Mouse (Mus musculus): ENCODE data around the gene Tjap1. TPM values are rescaled to one million over a fixed set of nuclear protein-coding genes. Genes with fewer than 3 reads are reported as not detected.

The Tjap1 gene
- polyA plus RNA-seq, 1 experiment from 2014 or later, result 29.6 TPM

- H3K27me3 ChIP-seq (replicated peaks; ENCODE audit: control insufficient read depth, insufficient read depth, low read length), result no peaks in the 10 kb centered on the region; the same call in 1 of the 2 replicates
- H3K9me3 ChIP-seq (ENCODE audit: control insufficient read depth, low read length), result no peaks in the 10 kb centered on the region
- H3K27ac ChIP-seq (ENCODE audit: low read length), result peak overlapping the region; percentile 47; the same call in 1 of the 2 replicates
- H3K36me3 ChIP-seq (ENCODE audit: control insufficient read depth, insufficient read depth, low read length), result no peaks in the 10 kb centered on the region
- peak; percentile 68 for ATAC-seq
- 0 out of 2 replicates have a peak overlapping the region, but pooled peaks have one; percentile 18 for H3K4me2 ChIP-seq (ENCODE audit: low read depth, low read length)
- H3K4me3 ChIP-seq (ENCODE audit: low read length), result no peak overlapping the region
- peaks cover 8% of the 10 kb centered on the region; the same call in 1 of the 2 replicates for H3K4me1 ChIP-seq (ENCODE audit: control insufficient read depth, insufficient read depth, low read length)
- H3K9ac ChIP-seq (ENCODE audit: low read depth, low read length), result no peak overlapping the region; the same call in 1 of the 2 replicates
- WGBS, result 45% methylated on average over 11 of the region's 11 CpGs
Measured at GRCm38 (mm10) chr17:46287678-46288095, 4.9 kb upstream of the Tjap1 start.

GRCm38 (mm10) chr17:46285407-46285806 lies 2.6 kb upstream of the Tjap1 start:
- H3K9me3 ChIP-seq (ENCODE audit: control insufficient read depth, low read length), result no peaks in the 10 kb centered on the region
- H3K27ac ChIP-seq (ENCODE audit: low read length), result no peak overlapping the region
- peaks cover 19% of the 10 kb centered on the region for H3K4me1 ChIP-seq (ENCODE audit: control insufficient read depth, insufficient read depth, low read length)
- 47% methylated on average over 6 of the region's 6 CpGs for WGBS
- H3K4me2 ChIP-seq (ENCODE audit: low read depth, low read length), result no peak overlapping the region
- no peaks in the 10 kb centered on the region for H3K27me3 ChIP-seq (replicated peaks; ENCODE audit: control insufficient read depth, insufficient read depth, low read length)
- ATAC-seq, result no peak
- H3K9ac ChIP-seq (ENCODE audit: low read depth, low read length), result no peak overlapping the region
- H3K4me3 ChIP-seq (ENCODE audit: low read length), result no peak overlapping the region
- H3K36me3 ChIP-seq (ENCODE audit: control insufficient read depth, insufficient read depth, low read length), result no peaks in the 10 kb centered on the region

- no peaks in the 10 kb centered on the region; the same call in 1 of the 2 replicates for H3K36me3 ChIP-seq (ENCODE audit: control insufficient read depth, insufficient read depth, low read length)
- H3K4me1 ChIP-seq (ENCODE audit: control insufficient read depth, insufficient read depth, low read length), result peaks cover 19% of the 10 kb centered on the region
- H3K4me3 ChIP-seq (ENCODE audit: low read length), result no peak overlapping the region
- ATAC-seq, result no peak
- H3K27me3 ChIP-seq (replicated peaks; ENCODE audit: control insufficient read depth, insufficient read depth, low read length), result no peaks in the 10 kb centered on the region
- no peaks in the 10 kb centered on the region for H3K9me3 ChIP-seq (ENCODE audit: control insufficient read depth, low read length)
- H3K27ac ChIP-seq (ENCODE audit: low read length), result no peak overlapping the region
- WGBS, result 51% methylated on average over 7 of the region's 7 CpGs
- H3K4me2 ChIP-seq (ENCODE audit: low read depth, low read length), result no peak overlapping the region
- H3K9ac ChIP-seq (ENCODE audit: low read depth, low read length), result no peak overlapping the region
Measured at GRCm38 (mm10) chr17:46284653-46285052, 1.8 kb upstream of the Tjap1 start.

GRCm38 (mm10) chr17:46283911-46284310 lies 1.1 kb upstream of the Tjap1 start:
- Histone ChIP-seq H3K36me3 (ENCODE audit: control insufficient read depth, insufficient read depth, low read length) (no peaks in the 10 kb centered on the region; the same call in 1 of the 2 replicates), H3K4me1 (ENCODE audit: control insufficient read depth, insufficient read depth, low read length) (peaks cover 19% of the 10 kb centered on the region), H3K9me3 (ENCODE audit: control insufficient read depth, low read length) (no peaks in the 10 kb centered on the region), H3K27me3 (replicated peaks; ENCODE audit: control insufficient read depth, insufficient read depth, low read length) (no peaks in the 10 kb centered on the region), H3K9ac (ENCODE audit: low read depth, low read length) (no peak overlapping the region), H3K4me3 (ENCODE audit: low read length) (no peak overlapping the region), H3K27ac (ENCODE audit: low read length) (no peak overlapping the region), H3K4me2 (ENCODE audit: low read depth, low read length) (no peak overlapping the region)
- no peak for ATAC-seq
- WGBS, result 83% methylated on average over 8 of the region's 8 CpGs

- Histone ChIP-seq H3K27ac (ENCODE audit: low read length) (peak overlapping the region; percentile 57), H3K4me3 (ENCODE audit: low read length) (peak overlapping the region; percentile 72), H3K36me3 (ENCODE audit: control insufficient read depth, insufficient read depth, low read length) (no peaks in the 10 kb centered on the region; the same call in 1 of the 2 replicates), H3K4me1 (ENCODE audit: control insufficient read depth, insufficient read depth, low read length) (peaks cover 19% of the 10 kb centered on the region), H3K27me3 (replicated peaks; ENCODE audit: control insufficient read depth, insufficient read depth, low read length) (no peaks in the 10 kb centered on the region), H3K9me3 (ENCODE audit: control insufficient read depth, low read length) (no peaks in the 10 kb centered on the region), H3K4me2 (ENCODE audit: low read depth, low read length) (peak overlapping the region; percentile 78), H3K9ac (ENCODE audit: low read depth, low read length) (peak overlapping the region; percentile 45; the same call in 1 of the 2 replicates)
- ATAC-seq, result peak; percentile 79
- 16% methylated on average over 9 of the region's 9 CpGs for WGBS
Measured at GRCm38 (mm10) chr17:46283140-46283539, 314 bp upstream of the Tjap1 start.

GRCm38 (mm10) chr17:46278011-46278765 lies 4.6 kb downstream of the Tjap1 start:
- Histone ChIP-seq H3K36me3 (ENCODE audit: control insufficient read depth, insufficient read depth, low read length) (peaks cover 2% of the 10 kb centered on the region; the same call in 1 of the 2 replicates), H3K4me1 (ENCODE audit: control insufficient read depth, insufficient read depth, low read length) (peaks cover 12% of the 10 kb centered on the region), H3K9ac (ENCODE audit: low read depth, low read length) (no peak overlapping the region), H3K4me2 (ENCODE audit: low read depth, low read length) (no peak overlapping the region), H3K9me3 (ENCODE audit: control insufficient read depth, low read length) (no peaks in the 10 kb centered on the region), H3K27ac (ENCODE audit: low read length) (no peak overlapping the region), H3K4me3 (ENCODE audit: low read length) (no peak overlapping the region), H3K27me3 (replicated peaks; ENCODE audit: control insufficient read depth, insufficient read depth, low read length) (no peaks in the 10 kb centered on the region)
- 88% methylated on average over 12 of the region's 12 CpGs for WGBS
- no peak for ATAC-seq

- 70% methylated on average over 4 of the region's 4 CpGs for WGBS
Measured at GRCm38 (mm10) chr17:46277586-46277985, 5.2 kb downstream of the Tjap1 start.

GRCm38 (mm10) chr17:46275506-46275905 lies 7.3 kb downstream of the Tjap1 start:
- 89% methylated on average over 10 of the region's 10 CpGs for WGBS
- Histone ChIP-seq H3K4me2 (ENCODE audit: low read depth, low read length) (no peak overlapping the region), H3K36me3 (ENCODE audit: control insufficient read depth, insufficient read depth, low read length) (peaks cover 6% of the 10 kb centered on the region; the same call in 1 of the 2 replicates), H3K4me1 (ENCODE audit: control insufficient read depth, insufficient read depth, low read length) (peaks cover 8% of the 10 kb centered on the region), H3K4me3 (ENCODE audit: low read length) (no peak overlapping the region), H3K9ac (ENCODE audit: low read depth, low read length) (no peak overlapping the region), H3K9me3 (ENCODE audit: control insufficient read depth, low read length) (no peaks in the 10 kb centered on the region), H3K27me3 (replicated peaks; ENCODE audit: control insufficient read depth, insufficient read depth, low read length) (no peaks in the 10 kb centered on the region), H3K27ac (ENCODE audit: low read length) (no peak overlapping the region)
- no peak for ATAC-seq

More at GRCm38 (mm10) chr17:46277586-46277985, 5.2 kb downstream of the Tjap1 start:
- no peak overlapping the region for H3K4me2 ChIP-seq (ENCODE audit: low read depth, low read length)
- no peaks in the 10 kb centered on the region for H3K9me3 ChIP-seq (ENCODE audit: control insufficient read depth, low read length)
- H3K9ac ChIP-seq (ENCODE audit: low read depth, low read length), result no peak overlapping the region
- ATAC-seq, result no peak
- H3K27me3 ChIP-seq (replicated peaks; ENCODE audit: control insufficient read depth, insufficient read depth, low read length), result no peaks in the 10 kb centered on the region
- H3K27ac ChIP-seq (ENCODE audit: low read length), result no peak overlapping the region
- peaks cover 13% of the 10 kb centered on the region for H3K4me1 ChIP-seq (ENCODE audit: control insufficient read depth, insufficient read depth, low read length)
- H3K4me3 ChIP-seq (ENCODE audit: low read length), result no peak overlapping the region
- peaks cover 2% of the 10 kb centered on the region; the same call in 1 of the 2 replicates for H3K36me3 ChIP-seq (ENCODE audit: control insufficient read depth, insufficient read depth, low read length)

GRCm38 (mm10) chr17:46275034-46275433 lies 7.8 kb downstream of the Tjap1 start:
- no peak overlapping the region for H3K27ac ChIP-seq (ENCODE audit: low read length)
- H3K4me2 ChIP-seq (ENCODE audit: low read depth, low read length), result no peak overlapping the region
- H3K4me3 ChIP-seq (ENCODE audit: low read length), result no peak overlapping the region
- H3K36me3 ChIP-seq (ENCODE audit: control insufficient read depth, insufficient read depth, low read length), result peaks cover 7% of the 10 kb centered on the region; the same call in 1 of the 2 replicates
- no peaks in the 10 kb centered on the region for H3K9me3 ChIP-seq (ENCODE audit: control insufficient read depth, low read length)
- H3K27me3 ChIP-seq (replicated peaks; ENCODE audit: control insufficient read depth, insufficient read depth, low read length), result no peaks in the 10 kb centered on the region
- 90% methylated on average over 6 of the region's 6 CpGs for WGBS
- no peak overlapping the region for H3K9ac ChIP-seq (ENCODE audit: low read depth, low read length)
- no peak for ATAC-seq
- peaks cover 12% of the 10 kb centered on the region for H3K4me1 ChIP-seq (ENCODE audit: control insufficient read depth, insufficient read depth, low read length)
